Mouse (Mus musculus) frontal cortex, adult (tissue): ENCODE measurements at regions not wholly inside any gene's neighbourhood (a gene's known extent, or its start where the extent isn't known, plus 50 kb on each side); places are given as distances from the start of the nearest gene placed in this dataset.

Source experiments
- ATAC-seq: cut with Nextera tagmentation; 2 replicates; pipeline ENCODE4 v1.9.2; 2017; ENCODE audit warnings: mild to moderate bottlenecking, moderate library complexity, mixed read lengths; ENCODE audit not compliant: low TSS enrichment

DNA sequence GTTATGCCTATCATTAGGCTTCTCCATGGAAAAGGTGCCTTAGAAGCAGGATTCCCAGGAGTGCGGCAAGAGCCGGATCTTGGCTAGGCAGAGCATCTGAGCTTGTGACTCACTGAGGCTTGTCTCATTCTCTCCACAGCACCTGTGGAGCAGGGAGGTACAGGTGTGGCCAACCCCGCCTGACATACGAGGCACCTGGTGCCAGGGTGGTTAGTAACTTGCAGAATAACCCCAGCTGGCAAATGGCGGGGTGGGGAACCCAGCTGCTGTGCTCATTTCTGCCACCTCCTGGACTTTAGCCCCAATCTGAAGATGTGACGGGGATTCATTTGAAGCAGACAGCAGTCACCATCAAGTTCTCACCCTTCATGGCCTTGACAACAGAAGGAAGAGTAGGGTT lies 96.2 kb downstream of the Pdgfra start:
- no peak for ATAC-seq

DNA sequence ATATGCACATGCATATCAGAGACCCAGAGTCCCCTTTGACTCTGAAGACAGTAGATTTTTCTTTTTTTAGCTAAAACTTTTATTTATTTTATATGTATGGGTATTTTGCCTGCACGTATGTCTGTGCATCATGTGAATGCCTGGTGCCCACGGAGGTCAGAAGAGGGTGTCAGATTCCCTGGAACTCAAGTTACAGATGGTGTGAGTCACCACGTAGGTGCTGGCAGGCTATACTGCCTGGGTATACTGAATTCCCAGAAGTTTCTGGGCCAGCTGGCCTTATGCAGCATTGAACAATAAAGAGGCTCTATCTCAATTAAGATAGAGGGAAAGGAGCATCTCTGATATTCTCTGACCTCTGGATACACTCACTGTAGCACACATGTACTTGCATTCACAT lies 97.6 kb downstream of the Pdgfra start:
- no peak for ATAC-seq

DNA sequence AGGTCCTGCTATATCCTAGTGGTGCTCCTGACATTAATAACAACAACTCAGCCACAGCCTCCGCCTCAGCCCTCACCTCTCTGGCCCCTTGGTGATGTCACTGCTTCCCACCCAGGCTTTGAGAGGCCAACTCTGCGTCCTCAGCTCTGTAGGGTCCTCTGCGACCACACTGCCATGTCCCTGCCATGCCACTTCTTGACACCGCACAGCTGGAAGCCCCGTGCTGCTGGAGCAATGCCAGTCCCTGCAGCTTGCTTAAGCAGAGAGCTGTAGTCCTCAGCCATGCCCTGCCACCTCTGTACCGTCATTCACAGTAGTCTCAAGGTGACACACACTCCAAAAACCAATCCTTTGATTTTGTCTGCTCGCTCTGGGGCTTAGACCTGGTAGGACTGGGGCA lies 101.3 kb downstream of the Pdgfra start:
- no peak for ATAC-seq

DNA sequence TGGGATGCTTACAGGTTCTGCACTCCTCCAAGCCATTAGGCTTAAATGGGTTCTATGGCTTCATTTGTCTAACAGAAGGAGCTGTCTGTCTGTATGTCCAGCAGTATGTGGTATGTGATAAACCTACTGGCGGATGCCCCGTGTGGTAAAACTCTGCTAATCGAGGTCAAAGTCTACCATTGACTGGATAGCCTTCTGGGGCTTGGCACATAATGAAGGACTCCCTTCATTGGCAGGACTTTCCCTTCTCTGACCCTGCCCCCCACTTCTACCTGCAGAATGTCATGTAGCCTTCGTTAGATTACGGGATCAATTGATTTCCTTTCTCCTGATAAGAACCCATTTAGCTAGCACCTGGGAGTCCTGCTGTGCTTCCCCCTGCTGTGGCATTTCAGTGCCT lies 101.7 kb downstream of the Pdgfra start:
- no peak for ATAC-seq

DNA sequence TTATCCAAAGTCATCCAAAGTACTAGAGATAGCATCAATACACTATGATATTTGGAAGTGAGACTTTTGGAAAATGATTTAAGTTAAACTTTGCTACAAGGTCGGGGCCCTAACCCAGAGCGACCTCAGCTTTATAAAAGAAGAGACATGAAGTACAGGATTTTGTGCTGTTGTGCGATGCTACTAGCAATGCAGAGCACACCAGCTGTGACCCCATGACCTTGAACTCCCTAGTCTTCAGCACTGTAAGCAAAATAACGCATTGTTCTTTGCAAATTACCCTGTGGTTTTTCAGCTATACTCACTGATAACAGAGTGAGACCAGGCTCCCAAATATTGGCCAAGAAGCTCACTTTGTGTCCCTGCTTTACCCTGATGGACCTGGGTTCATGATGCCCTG lies 104.1 kb downstream of the Pdgfra start:
- no peak for ATAC-seq

DNA sequence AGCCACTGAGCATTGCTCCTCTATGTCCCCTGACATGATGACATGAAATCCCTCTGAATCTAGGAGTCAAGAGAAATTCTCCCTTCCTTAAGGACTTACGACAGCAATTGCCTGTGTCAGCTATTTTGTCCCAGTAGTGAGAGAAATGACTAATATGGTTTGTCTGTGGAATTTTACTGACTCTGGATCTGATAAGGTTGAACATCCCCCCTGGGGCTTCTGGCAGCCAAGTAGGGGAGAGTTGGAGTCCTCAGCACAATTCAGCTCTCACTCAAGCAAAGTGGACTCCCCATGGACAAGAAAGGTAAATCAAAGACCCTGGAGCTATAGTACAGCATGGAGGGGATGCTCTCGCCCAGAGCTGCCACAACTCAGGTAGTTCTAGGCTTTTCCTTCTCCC lies 105.0 kb downstream of the Pdgfra start:
- ATAC-seq, result no peak

DNA sequence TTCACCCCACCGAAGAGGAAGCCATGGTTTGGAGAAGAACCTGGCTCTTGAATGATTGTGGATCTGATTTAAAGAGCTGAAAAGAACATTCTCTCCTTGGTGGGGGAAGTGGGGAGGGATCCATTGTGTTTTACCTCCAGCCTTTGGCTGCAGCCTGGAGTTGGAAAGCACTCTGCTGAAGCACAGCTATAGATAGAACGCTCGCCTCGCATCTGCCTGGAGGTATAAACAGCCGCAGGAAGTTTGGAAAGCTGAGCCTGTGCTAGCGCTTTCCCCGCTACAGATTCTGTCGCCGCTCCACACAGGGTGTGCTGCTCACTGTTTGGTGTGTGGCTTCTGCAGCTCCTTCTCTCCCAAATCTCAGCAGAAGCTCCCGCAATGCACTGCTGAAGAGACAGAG lies 108.2 kb downstream of the Pdgfra start:
- peak; percentile 99 for ATAC-seq

DNA sequence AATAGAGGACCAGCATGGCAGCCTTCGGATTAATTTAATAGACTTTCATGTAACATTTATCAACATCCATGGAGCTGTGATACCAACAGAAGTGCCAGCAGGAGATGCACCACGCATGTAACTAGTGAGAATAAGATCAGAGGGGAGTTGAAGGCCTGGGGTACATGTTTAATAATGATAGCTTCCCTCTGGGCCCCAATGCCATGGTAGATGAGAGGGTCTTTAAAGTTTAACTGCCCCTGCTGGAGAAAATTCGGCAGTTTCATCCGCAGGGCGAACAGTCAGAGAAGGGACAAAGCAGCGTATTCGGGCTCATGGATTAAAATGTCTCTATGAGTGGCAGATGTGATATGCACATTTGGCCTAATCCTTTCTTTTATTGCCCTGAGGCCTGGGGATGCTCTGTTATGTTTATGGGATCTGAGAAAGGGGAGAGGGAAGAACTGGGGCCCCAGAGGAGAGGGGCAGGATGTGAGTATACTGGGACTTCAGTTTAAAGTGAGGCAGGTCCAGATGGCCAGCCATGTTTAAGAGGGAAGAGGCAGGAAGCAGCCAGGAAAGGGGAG lies 114.1 kb downstream of the Pdgfra start:
- ATAC-seq, result no peak

DNA sequence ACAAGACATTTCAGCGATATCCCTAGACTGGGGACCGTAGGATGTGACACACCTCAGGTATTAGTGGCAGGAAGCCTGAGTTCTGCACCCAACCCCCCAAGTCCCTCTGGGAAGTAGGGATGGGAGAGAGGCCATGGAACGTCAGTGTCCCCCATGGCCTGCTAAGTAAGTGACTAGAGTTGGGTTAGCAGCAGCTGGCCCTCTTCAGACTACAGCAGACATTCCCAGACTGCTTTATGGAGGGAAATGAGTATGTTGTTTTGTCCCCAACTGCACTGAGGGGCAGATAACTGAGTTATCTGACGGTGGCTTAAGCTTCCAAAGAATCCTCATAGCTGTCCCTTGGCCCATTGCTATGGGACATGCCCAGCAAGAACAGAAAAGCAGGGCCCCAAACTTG lies 114.8 kb downstream of the Pdgfra start:
- ATAC-seq, result no peak

DNA sequence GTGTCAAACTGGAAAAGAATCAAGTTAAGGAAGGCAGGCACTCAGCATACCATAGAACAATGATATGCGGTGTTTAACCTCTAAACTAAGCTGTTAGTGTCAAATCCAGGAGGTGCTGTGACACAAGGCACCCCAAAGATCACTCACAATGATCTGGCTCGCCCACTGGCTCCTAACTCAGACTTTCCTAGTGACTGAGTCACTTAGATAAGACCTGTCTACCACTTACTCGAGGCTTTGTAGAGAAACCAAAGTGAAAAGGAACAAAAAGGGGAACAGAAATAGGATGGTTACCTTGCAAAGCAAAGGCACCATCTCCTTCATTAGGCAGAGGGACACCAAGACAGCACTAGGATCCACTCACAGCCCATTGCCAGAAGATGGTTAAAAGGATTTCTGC lies 115.7 kb downstream of the Pdgfra start:
- no peak for ATAC-seq

DNA sequence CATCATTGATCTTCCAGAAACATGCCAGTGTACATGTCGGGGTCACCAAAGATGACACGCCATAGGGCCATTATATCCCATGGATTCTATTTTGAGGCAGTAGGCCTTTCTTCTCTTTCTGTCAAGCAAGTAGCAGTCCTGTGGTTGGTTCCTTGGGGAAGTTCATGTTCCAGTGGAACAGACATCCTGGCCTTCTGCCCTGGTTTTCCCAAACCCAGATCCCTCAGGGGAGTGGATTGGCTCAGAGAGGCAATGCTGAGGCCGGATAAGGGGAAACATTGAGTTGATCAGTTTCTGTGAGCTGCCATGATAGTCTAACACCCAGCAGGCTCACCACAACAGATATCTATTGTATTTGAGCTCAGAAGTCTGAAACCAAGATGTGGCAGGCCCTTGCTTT lies 125.9 kb downstream of the Pdgfra start:
- ATAC-seq, result no peak

DNA sequence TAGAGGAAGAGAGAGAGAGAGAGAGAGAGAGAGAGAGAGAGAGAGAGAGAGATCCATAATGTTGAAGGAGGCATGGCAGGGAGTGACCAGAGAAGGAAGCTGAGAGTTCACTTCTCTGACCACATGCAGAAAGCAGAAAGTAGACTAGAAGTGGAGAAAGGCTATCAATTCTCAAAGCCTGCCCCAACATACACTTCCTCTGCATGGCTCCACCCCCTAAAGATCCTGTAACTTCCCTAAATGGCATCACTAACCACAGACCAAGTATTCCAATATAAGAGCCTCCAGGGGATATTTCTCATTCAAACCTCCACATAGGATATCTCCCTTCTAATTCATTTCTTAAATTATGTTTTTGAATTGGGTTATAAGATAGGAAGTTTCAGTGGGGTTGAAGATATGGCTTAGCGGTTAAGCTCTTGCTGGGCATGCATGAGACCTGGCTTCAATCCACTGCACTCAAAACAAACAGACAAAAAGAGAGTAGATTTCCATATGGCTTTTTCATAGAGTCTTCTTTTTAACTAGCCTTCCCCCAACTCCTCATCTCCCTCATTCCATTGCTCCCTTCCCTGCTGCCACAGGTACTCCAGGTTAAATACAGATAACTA lies 127.6 kb downstream of the Pdgfra start:
- ATAC-seq, result no peak

DNA sequence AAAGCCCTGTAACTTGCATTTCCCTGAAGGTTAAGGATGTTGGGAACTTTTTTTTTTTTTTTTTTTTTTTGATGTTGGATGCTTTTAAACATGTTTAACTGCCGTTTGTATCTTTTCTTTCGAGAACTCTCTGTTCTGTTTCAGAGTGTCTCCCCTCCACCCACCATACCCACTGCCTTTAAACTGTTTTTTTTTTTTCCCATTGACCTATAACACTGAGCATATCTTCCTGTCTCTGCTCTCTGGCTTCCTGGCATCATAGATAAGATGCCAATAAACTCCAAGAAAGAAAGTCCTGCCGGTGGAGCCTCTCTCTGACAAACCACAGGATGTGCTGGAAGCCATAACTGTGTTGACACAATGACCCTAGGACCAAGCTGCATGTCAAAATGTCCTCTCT lies 128.6 kb downstream of the Pdgfra start:
- no peak for ATAC-seq

DNA sequence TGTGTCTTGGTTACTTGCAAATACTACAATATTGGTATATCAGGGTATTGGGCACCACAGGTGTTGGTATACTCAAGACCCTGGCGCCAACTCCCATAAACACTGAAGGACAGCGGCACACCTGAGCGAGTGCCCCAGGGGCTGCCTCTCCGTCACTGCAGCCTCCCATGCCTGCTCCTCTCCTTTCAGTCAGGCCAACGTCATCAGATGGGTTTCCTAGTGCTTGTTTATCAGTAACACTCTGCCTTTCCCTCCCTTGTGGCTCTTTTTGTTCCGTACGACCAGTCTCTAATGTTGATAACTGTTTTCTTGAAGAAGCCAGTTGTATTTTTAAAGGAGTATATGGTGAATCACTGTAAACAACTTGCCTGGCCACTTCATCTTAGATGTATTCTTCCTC lies 129.4 kb downstream of the Pdgfra start:
- no peak for ATAC-seq

DNA sequence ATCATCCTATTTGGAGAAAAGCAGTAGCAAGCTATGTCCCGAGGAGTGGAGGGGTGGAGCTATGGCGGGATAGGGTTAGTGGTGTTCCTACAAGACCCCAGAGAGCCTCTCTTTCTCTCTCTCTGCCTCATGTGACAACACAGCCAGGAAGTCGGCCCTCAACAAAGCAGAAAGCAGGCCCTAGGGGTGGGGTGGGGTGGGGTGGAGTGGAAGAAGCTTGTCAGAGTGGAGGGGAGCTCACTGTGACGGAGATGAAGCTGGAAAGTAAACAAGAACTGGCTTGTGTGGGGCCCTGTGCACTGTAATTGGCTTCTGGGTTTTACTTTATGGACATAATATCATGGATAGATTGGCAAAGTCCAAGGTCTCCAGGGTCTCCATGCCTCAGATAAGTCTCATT lies 130.5 kb downstream of the Pdgfra start:
- ATAC-seq, result no peak

DNA sequence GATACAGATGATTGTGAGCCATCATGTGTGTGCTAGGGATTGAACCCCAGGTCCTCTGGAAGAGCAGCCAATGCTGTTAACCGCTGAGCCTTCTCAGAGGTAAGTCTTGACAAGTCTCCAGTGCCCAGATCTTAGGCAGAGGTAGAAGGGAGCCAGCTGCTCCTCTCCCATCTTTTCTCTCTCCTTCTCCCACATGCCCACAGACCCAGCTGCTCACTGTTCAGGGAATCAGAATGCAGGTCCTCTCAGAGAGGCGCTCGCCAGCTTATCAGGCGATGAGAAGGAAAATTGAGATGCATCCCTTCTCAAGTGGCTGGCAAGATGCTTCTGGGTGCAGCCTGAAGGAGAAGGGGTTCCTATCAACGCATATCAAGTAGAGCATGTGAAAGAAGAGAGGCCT lies 131.7 kb downstream of the Pdgfra start:
- ATAC-seq, result peak; percentile 93

DNA sequence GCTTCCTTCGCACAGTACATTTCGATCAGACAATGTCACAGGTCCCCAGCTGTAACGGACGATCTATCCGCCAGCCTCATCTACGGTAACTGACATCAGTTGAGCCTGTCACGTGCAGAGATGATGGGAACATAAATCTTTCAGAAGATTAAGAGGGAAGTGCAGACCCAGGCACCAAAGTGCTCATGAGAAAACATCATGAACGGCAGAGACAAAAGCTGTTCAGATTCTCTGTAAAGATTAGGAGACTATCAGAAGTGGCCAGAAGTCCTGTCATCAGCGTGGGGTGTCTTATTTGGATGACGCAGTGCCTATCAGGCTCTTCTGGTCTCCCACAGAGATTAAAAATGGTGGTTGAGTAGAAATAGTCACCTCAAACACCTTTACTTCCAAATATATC lies 133.9 kb downstream of the Pdgfra start:
- no peak for ATAC-seq

DNA sequence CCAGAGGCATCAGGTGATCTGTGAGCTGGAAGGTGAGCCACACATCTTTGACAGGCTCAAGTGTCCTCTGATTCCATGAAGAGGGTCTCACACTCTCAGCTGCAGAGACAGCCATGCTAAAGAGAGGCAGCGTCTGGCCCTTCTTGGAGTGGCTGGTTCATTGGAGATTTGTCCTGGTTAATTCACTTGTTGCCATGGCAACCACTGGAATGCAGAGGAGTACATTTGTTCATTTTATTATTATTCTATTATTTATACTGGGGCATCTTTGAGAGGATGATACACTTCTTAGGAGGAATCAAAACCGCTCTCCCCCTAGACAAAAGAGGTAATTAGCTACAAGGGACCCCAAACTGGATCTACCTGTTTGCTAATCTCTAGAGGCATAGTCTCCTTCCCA lies 143.6 kb downstream of the Pdgfra start:
- no peak for ATAC-seq

DNA sequence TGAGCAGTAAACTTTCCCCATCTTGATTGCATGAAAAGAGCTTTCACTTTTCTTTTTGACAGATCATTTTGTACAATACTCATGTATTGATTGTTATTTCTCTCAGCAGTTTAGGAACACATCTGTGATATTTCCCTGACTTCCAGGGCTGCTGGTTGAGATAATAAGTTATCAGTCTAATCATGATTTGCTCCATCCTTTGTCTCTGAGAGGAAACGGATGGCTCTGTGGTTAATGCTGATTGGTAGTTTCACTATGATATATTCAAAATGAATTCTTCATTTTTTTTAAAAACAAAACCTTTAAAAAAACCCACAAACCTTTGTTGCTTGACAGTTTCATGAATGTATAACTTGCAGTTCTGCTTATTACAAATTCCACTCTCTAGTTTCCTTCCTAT lies 160.8 kb downstream of the Pdgfra start:
- ATAC-seq, result no peak

DNA sequence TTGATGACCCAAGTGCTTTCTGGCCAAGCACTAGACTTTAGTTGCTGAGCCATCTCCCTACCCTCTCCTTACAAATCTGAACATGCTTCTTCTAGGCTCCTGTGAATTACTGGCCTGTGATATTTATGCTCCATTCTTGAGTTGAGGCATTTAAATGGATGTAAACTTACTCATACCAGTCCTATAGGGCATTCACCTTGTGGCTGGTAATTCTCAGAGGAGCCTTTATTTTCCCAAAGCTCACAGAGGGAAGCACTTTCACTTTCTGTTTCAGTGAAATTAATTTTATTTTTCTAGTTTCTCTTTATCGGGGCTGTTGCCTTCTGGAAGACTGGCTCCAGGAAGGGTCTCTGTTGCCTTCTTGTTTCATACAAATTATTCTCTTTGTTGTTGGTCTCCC lies 163.9 kb downstream of the Pdgfra start:
- ATAC-seq, result no peak

DNA sequence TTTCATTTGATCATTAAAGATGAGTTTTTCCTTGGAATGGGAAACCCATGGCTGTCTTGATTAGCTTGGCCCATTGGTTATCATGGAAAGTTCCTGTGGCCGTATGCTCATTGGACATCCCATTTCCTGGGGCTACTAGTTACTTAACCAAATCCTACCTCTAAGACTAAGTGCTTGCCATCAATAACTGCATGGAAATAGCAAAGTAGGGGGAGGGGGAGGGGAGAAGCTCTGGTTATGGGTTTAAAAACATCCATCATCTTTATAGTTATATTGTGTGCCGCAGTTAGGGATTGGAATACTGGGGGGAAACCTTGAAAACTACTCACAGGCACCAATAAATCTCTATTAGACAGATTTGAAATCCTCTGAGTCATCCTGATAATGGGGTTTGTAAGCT lies 168.4 kb downstream of the Pdgfra start:
- ATAC-seq, result no peak

DNA sequence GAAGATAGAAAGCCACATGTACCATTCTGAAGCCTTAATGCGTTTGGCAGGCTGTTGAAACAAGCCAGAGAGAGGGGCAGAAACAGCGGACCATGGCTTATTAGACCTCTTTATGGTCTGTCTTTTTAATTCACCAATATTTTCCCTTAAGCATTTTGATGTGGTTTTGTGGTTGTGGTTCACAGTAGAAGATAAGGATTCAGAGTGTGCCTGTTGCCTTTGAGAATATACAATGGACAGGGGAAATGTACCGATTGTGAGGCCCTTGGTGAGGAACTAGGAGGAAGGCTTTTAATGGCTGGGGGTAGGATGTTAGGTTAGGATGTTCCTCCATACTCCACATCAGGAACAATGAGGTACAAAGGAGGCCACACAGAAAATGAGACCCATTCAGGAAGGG lies 182.0 kb downstream of the Pdgfra start:
- ATAC-seq, result no peak

DNA sequence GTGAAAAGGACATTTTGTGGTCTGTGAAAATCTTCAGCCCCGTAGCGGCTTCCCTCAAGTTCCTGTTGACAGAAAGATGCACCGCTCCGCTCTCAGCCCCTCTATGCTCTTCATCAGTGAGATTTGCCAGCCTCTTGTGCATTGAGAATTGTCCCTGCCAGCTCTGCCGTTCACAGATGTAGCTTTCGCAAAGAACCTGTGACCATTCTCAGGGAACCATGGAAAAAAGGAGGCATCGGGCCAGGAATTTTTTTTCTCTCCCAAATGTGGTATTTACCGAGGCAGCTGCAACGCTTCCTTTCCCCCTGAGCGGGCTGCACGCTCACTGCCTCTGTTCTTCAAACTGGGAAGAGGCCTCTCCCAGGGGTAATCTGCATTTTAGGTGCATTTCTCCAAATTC lies 184.4 kb downstream of the Pdgfra start:
- ATAC-seq, result no peak

DNA sequence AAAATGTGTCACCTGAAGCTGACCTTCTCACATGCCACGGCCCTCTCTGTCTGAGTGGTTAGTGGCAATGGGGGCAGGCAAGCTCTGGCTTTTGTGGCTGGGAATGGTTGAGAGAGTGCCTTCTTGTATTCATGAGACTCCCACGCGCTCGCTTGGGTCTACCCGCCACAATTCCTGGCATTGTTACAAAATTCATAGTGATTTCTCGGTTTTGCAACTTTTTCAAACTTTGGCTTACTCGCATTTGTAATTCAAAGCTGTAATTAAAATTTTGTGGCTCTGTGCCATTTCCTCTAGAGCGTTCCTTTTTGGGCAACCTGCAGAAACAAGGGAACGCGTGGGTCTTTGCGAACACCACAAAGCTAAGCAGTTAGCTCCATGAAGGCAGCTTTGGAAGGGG lies 186.3 kb downstream of the Pdgfra start:
- peak; percentile 59 for ATAC-seq
